Mouse (Mus musculus): ENCODE data around the gene Gnai2. TPM values are rescaled to one million over a fixed set of nuclear protein-coding genes. Genes with fewer than 3 reads are reported as not detected.

Gene Gnai2
- total RNA-seq (2021): 100 to 1,000 TPM; 139 to 152 TPM
- long read RNA-seq, experiment 1, transcript Gnai2-201 (9 exons, 2,215 nt): major isoform, 99 of 138 reads
- long read RNA-seq, experiment 1, transcript Gnai2-202 (9 exons, 1,777 nt): minor isoform, 20 of 138 reads
- long read RNA-seq, experiment 1, transcript Gnai2-206 (2 exons, 595 nt): minor isoform, 5 of 138 reads
- long read RNA-seq, experiment 1, partial matches to known transcripts: 13 of 138 reads
- long read RNA-seq, experiment 1, other reads (novel, unspliced or antisense): 1 of 138 reads
- long read RNA-seq, experiment 2, transcript Gnai2-201 (9 exons, 2,215 nt): major isoform, 95 of 136 reads
- long read RNA-seq, experiment 2, transcript Gnai2-202 (9 exons, 1,777 nt): minor isoform, 21 of 136 reads
- long read RNA-seq, experiment 2, partial matches to known transcripts: 14 of 136 reads
- long read RNA-seq, experiment 2, other reads (novel, unspliced or antisense): 2 of 136 reads

GRCm38 (mm10) chr9:107635279-107636028, at the start of gene Gnai2:
Gene Gnai2, minus strand, starts transcription at chr9:107635367.
- intact Hi-C loops (cut with DNase I; ENCODE audit: low total_unique reads): no loop called here
- DNase-seq: peak; percentile 96

GRCm38 (mm10) chr9:107682405-107682804, 47.2 kb upstream of the Gnai2 start:
- intact Hi-C loops (cut with DNase I; ENCODE audit: low total_unique reads): no loop called here
- DNase-seq: no peak

- intact Hi-C loops (cut with DNase I; ENCODE audit: low total_unique reads): loop anchor here (5.0 kb wide), 1 partner anchor 77 kb away; no protein-coding TSS in a partner anchor
- no peak for DNase-seq
Measured at GRCm38 (mm10) chr9:107679501-107679900, 44.3 kb upstream of the Gnai2 start, which contains the start of gene Gnat1. Gene Gnat1, minus strand, starts transcription at chr9:107679712.

- no peak for DNase-seq
- intact Hi-C loops (cut with DNase I; ENCODE audit: low total_unique reads): loop anchor here (5.0 kb wide), 1 partner anchor 77 kb away; no protein-coding TSS in a partner anchor
Measured at GRCm38 (mm10) chr9:107678861-107679260, 43.7 kb upstream of the Gnai2 start.

GRCm38 (mm10) chr9:107677819-107678526, 42.8 kb upstream of the Gnai2 start:
- DNase-seq: peak; percentile 64
- intact Hi-C loops (cut with DNase I; ENCODE audit: low total_unique reads): loop anchor here (5.0 kb wide), 1 partner anchor 76 kb away; no protein-coding TSS in a partner anchor

GRCm38 (mm10) chr9:107677091-107677784, 42.1 kb upstream of the Gnai2 start:
- intact Hi-C loops (cut with DNase I; ENCODE audit: low total_unique reads): loop anchor here (5.0 kb wide), 1 partner anchor 75 kb away; no protein-coding TSS in a partner anchor
- no peak for DNase-seq

GRCm38 (mm10) chr9:107676302-107676701, 41.1 kb upstream of the Gnai2 start:
- no peak for DNase-seq
- intact Hi-C loops (cut with DNase I; ENCODE audit: low total_unique reads): loop anchor here (5.0 kb wide), 1 partner anchor 74 kb away; no protein-coding TSS in a partner anchor

GRCm38 (mm10) chr9:107675671-107676301, 40.6 kb upstream of the Gnai2 start:
- intact Hi-C loops (cut with DNase I; ENCODE audit: low total_unique reads): loop anchor here (2.0 to 5.0 kb wide), 2 partner anchors 27 to 73 kb away; no protein-coding TSS in a partner anchor
- peak; percentile 80 for DNase-seq

- no peak for DNase-seq
- intact Hi-C loops (cut with DNase I; ENCODE audit: low total_unique reads): loop anchor here (2.0 to 5.0 kb wide), 2 partner anchors 26 to 73 kb away; no protein-coding TSS in a partner anchor
Measured at GRCm38 (mm10) chr9:107674609-107675429, 39.7 kb upstream of the Gnai2 start.

- peak; percentile 59 for DNase-seq
- intact Hi-C loops (cut with DNase I; ENCODE audit: low total_unique reads): no loop called here
Measured at GRCm38 (mm10) chr9:107670259-107670658, 35.1 kb upstream of the Gnai2 start.

GRCm38 (mm10) chr9:107669480-107669945, 34.3 kb upstream of the Gnai2 start, which contains the start of gene Slc38a3:
Gene Slc38a3, minus strand, starts transcription at chr9:107669530.
- no peak for DNase-seq
- intact Hi-C loops (cut with DNase I; ENCODE audit: low total_unique reads): no loop called here

GRCm38 (mm10) chr9:107668916-107669315, 33.7 kb upstream of the Gnai2 start:
- intact Hi-C loops (cut with DNase I; ENCODE audit: low total_unique reads): no loop called here
- DNase-seq: no peak

GRCm38 (mm10) chr9:107668011-107668410, 32.8 kb upstream of the Gnai2 start:
- intact Hi-C loops (cut with DNase I; ENCODE audit: low total_unique reads): no loop called here
- DNase-seq: no peak

GRCm38 (mm10) chr9:107667219-107667618, 32.1 kb upstream of the Gnai2 start:
- intact Hi-C loops (cut with DNase I; ENCODE audit: low total_unique reads): no loop called here
- peak; percentile 71 for DNase-seq

GRCm38 (mm10) chr9:107666751-107667205, 31.6 kb upstream of the Gnai2 start:
- intact Hi-C loops (cut with DNase I; ENCODE audit: low total_unique reads): no loop called here
- peak; percentile 63 for DNase-seq

- intact Hi-C loops (cut with DNase I; ENCODE audit: low total_unique reads): no loop called here
- no peak for DNase-seq
Measured at GRCm38 (mm10) chr9:107665308-107665707, 30.1 kb upstream of the Gnai2 start.

- intact Hi-C loops (cut with DNase I; ENCODE audit: low total_unique reads): no loop called here
- DNase-seq: no peak
Measured at GRCm38 (mm10) chr9:107663525-107663924, 28.4 kb upstream of the Gnai2 start.
